Mouse (Mus musculus): ENCODE results near the gene Osbpl8. TPM values are rescaled to one million over a fixed set of nuclear protein-coding genes. Genes with fewer than 3 reads are reported as not detected.
"Not testable (repeated sequence)": the region's sequence is repeated elsewhere in the genome, so short reads cannot be mapped to it uniquely, and the experiment has no call there.

Osbpl8 gene
- polyA plus RNA-seq, 1 experiment from 2014 or later: 20.5 TPM

GRCm38 (mm10) chr10:111232237-111232636 lies 67.7 kb downstream of the Osbpl8 start:
- not testable (repeated sequence) for H3K36me3 ChIP-seq (ENCODE audit: control insufficient read depth, insufficient read depth, low read length); H3K9me3 ChIP-seq (replicated peaks; ENCODE audit: control insufficient read depth, low read length); H3K4me1 ChIP-seq (ENCODE audit: control insufficient read depth, insufficient read depth, low read length); H3K27ac ChIP-seq (ENCODE audit: low read depth, low read length); H3K9ac ChIP-seq (ENCODE audit: low read depth, low read length); H3K4me2 ChIP-seq; ATAC-seq (replicated peaks; ENCODE audit: insufficient number of reproducible peaks, low FRiP score, low TSS enrichment); H3K27me3 ChIP-seq (ENCODE audit: control insufficient read depth, insufficient read depth, low read length); H3K4me3 ChIP-seq (ENCODE audit: low read depth, low read length)
- 86% methylated on average over 7 of the region's 7 CpGs for WGBS (ENCODE audit: insufficient replicate concordance)

DNA sequence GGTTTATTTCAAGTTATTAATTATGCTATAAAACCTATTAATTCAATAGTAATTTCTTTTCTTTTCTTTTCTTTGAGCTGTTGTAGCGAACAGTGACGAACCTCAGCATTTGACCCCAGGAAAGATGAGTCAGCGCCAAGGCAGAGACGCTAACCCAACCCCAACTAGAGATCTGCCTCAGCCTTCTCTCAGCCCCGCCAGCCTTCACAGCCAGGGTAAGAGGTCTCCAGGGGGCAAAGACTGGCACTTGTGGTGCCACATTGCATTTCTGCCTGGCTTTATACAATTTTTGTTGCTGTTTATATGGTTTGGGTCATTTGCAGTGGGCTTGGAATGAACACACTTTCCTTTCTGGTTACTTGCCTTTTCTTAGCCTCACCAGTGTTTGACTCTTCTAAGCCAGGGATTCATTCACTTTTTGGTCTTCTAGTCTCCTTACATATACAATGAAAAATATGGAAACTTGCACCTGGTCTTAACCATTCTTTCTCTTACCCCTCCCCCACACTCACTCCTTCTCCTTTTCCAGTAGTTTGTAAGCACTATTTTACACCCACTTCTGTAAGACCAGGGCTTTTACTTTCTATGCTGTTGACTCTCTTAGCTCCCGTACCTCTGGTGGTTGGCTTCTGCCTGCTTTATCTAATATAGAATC lies 69.1 kb downstream of the Osbpl8 start:
- 85% methylated on average over 6 of the region's 6 CpGs for whole genome bisulfite sequencing (ENCODE audit: insufficient replicate concordance)

GRCm38 (mm10) chr10:111234450-111235288 lies 70.1 kb downstream of the Osbpl8 start:
- no peak overlapping the region for H3K4me2 ChIP-seq
- H3K9me3 ChIP-seq (replicated peaks; ENCODE audit: control insufficient read depth, low read length): no peaks in the 10 kb centered on the region
- no peaks in the 10 kb centered on the region for H3K4me1 ChIP-seq (ENCODE audit: control insufficient read depth, insufficient read depth, low read length)
- H3K27ac ChIP-seq (ENCODE audit: low read depth, low read length): no peak overlapping the region
- no peak overlapping the region for H3K9ac ChIP-seq (ENCODE audit: low read depth, low read length)
- no peak overlapping the region for H3K4me3 ChIP-seq (ENCODE audit: low read depth, low read length)
- H3K36me3 ChIP-seq (ENCODE audit: control insufficient read depth, insufficient read depth, low read length): no peaks in the 10 kb centered on the region
- WGBS (ENCODE audit: insufficient replicate concordance): 70% methylated on average over 6 of the region's 6 CpGs
- ATAC-seq (replicated peaks; ENCODE audit: insufficient number of reproducible peaks, low FRiP score, low TSS enrichment): no peak
- H3K27me3 ChIP-seq (ENCODE audit: control insufficient read depth, insufficient read depth, low read length): no peaks in the 10 kb centered on the region

More for the DNA sequence above, 69.1 kb downstream of the Osbpl8 start:
- ATAC-seq (replicated peaks; ENCODE audit: insufficient number of reproducible peaks, low FRiP score, low TSS enrichment): no peak
- H3K9me3 ChIP-seq (replicated peaks; ENCODE audit: control insufficient read depth, low read length): no peaks in the 10 kb centered on the region
- no peaks in the 10 kb centered on the region for H3K27me3 ChIP-seq (ENCODE audit: control insufficient read depth, insufficient read depth, low read length)
- H3K27ac ChIP-seq (ENCODE audit: low read depth, low read length): no peak overlapping the region
- H3K36me3 ChIP-seq (ENCODE audit: control insufficient read depth, insufficient read depth, low read length): no peaks in the 10 kb centered on the region
- H3K4me2 ChIP-seq: no peak overlapping the region
- H3K4me1 ChIP-seq (ENCODE audit: control insufficient read depth, insufficient read depth, low read length): no peaks in the 10 kb centered on the region
- no peak overlapping the region for H3K9ac ChIP-seq (ENCODE audit: low read depth, low read length)
- no peak overlapping the region for H3K4me3 ChIP-seq (ENCODE audit: low read depth, low read length)

GRCm38 (mm10) chr10:111235289-111235570 lies 70.7 kb downstream of the Osbpl8 start:
- no peaks in the 10 kb centered on the region for H3K9me3 ChIP-seq (replicated peaks; ENCODE audit: control insufficient read depth, low read length)
- 87% methylated on average over 6 of the region's 6 CpGs for WGBS (ENCODE audit: insufficient replicate concordance)
- ATAC-seq (replicated peaks; ENCODE audit: insufficient number of reproducible peaks, low FRiP score, low TSS enrichment): no peak

DNA sequence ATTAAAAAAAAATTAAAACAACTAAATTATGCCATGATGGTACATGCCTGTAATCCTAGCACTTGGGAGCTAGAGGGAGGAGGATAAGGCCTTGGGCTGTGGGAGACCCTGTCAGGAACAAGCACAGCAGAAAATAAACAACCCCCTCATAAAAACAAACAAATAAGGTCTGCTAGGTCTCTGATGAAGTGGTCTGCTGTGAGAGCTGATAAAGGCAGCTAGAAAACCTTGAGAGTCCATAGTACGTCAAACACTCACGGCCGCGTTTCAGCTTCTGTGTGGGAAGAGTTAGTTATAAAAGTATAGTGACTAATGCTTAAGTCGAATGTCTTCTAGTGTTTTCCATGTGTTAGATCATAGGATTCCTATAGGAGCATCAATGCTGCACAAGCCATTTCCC lies 72.9 kb downstream of the Osbpl8 start:
- Histone ChIP-seq H3K9ac (ENCODE audit: low read depth, low read length) (no peak overlapping the region), H3K27me3 (ENCODE audit: control insufficient read depth, insufficient read depth, low read length) (no peaks in the 10 kb centered on the region), H3K9me3 (replicated peaks; ENCODE audit: control insufficient read depth, low read length) (no peaks in the 10 kb centered on the region), H3K4me1 (ENCODE audit: control insufficient read depth, insufficient read depth, low read length) (no peaks in the 10 kb centered on the region), H3K4me3 (ENCODE audit: low read depth, low read length) (no peak overlapping the region), H3K27ac (ENCODE audit: low read depth, low read length) (no peak overlapping the region), H3K36me3 (ENCODE audit: control insufficient read depth, insufficient read depth, low read length) (no peaks in the 10 kb centered on the region), H3K4me2 (no peak overlapping the region)
- 62% methylated on average over 5 of the region's 5 CpGs for WGBS (ENCODE audit: insufficient replicate concordance)
- no peak for ATAC-seq (replicated peaks; ENCODE audit: insufficient number of reproducible peaks, low FRiP score, low TSS enrichment)

More at GRCm38 (mm10) chr10:111235289-111235570, 70.7 kb downstream of the Osbpl8 start:
- Histone ChIP-seq H3K9ac (ENCODE audit: low read depth, low read length) (no peak overlapping the region), H3K36me3 (ENCODE audit: control insufficient read depth, insufficient read depth, low read length) (no peaks in the 10 kb centered on the region), H3K4me1 (ENCODE audit: control insufficient read depth, insufficient read depth, low read length) (no peaks in the 10 kb centered on the region), H3K27ac (ENCODE audit: low read depth, low read length) (no peak overlapping the region), H3K4me2 (no peak overlapping the region), H3K4me3 (ENCODE audit: low read depth, low read length) (no peak overlapping the region), H3K27me3 (ENCODE audit: control insufficient read depth, insufficient read depth, low read length) (no peaks in the 10 kb centered on the region)

DNA sequence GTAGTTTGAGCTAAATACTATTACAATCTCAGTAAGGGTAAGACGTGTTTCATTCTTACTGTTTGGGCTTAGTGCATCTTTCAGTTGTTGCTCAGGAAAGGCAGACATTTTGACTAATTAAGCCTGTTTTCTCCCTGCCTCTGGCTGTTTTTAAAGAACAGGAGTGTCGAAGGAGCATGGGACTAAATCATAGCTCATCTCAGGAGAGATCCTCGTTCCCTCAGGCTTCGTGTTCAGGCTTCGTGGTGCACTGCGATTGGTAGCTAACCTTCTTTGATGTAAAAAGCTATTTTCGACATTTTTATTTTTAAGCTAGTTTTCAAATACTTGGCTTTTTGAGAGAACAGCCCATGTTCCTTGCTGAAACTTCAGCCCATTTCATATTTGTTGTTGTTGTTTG lies 78.1 kb downstream of the Osbpl8 start:
- no peak for ATAC-seq (replicated peaks; ENCODE audit: insufficient number of reproducible peaks, low FRiP score, low TSS enrichment)
- Histone ChIP-seq H3K9ac (ENCODE audit: low read depth, low read length) (no peak overlapping the region), H3K9me3 (replicated peaks; ENCODE audit: control insufficient read depth, low read length) (no peaks in the 10 kb centered on the region), H3K4me1 (ENCODE audit: control insufficient read depth, insufficient read depth, low read length) (no peaks in the 10 kb centered on the region), H3K4me3 (ENCODE audit: low read depth, low read length) (no peak overlapping the region), H3K27me3 (ENCODE audit: control insufficient read depth, insufficient read depth, low read length) (no peaks in the 10 kb centered on the region), H3K36me3 (ENCODE audit: control insufficient read depth, insufficient read depth, low read length) (no peaks in the 10 kb centered on the region), H3K27ac (ENCODE audit: low read depth, low read length) (no peak overlapping the region), H3K4me2 (no peak overlapping the region)
- WGBS (ENCODE audit: insufficient replicate concordance): 83% methylated on average over 7 of the region's 7 CpGs

DNA sequence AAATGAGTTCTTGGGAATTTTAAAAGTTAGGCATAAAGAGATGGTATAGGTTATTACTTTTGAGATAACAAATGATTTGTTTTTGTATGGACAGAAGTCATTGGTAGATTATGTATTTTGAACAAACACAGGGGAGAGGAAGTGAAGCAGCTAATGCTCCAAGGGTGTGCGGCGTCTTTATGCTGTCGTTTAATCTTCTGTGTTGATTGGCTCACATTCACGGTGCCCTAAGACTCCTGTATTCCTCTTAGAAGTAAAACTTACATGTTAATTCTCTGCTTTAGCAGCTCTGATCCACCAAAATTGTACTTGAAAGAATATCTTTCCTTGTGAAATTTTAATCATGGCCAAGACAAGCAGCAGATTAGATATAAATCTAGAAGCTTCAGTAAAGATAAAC lies 83.1 kb downstream of the Osbpl8 start:
- peaks cover 8% of the 10 kb centered on the region for H3K4me1 ChIP-seq (ENCODE audit: control insufficient read depth, insufficient read depth, low read length)
- WGBS (ENCODE audit: insufficient replicate concordance): 69% methylated on average over 4 of the region's 4 CpGs
- no peak overlapping the region for H3K4me3 ChIP-seq (ENCODE audit: low read depth, low read length)
- no peaks in the 10 kb centered on the region for H3K36me3 ChIP-seq (ENCODE audit: control insufficient read depth, insufficient read depth, low read length)
- no peak overlapping the region for H3K9ac ChIP-seq (ENCODE audit: low read depth, low read length)
- H3K27ac ChIP-seq (ENCODE audit: low read depth, low read length): no peak overlapping the region
- no peaks in the 10 kb centered on the region for H3K27me3 ChIP-seq (ENCODE audit: control insufficient read depth, insufficient read depth, low read length)
- ATAC-seq (replicated peaks; ENCODE audit: insufficient number of reproducible peaks, low FRiP score, low TSS enrichment): no peak
- no peaks in the 10 kb centered on the region for H3K9me3 ChIP-seq (replicated peaks; ENCODE audit: control insufficient read depth, low read length)
- H3K4me2 ChIP-seq: no peak overlapping the region

GRCm38 (mm10) chr10:111248177-111248576 lies 83.6 kb downstream of the Osbpl8 start:
- no peak for ATAC-seq (replicated peaks; ENCODE audit: insufficient number of reproducible peaks, low FRiP score, low TSS enrichment)
- no peak overlapping the region for H3K4me3 ChIP-seq (ENCODE audit: low read depth, low read length)
- no peaks in the 10 kb centered on the region for H3K27me3 ChIP-seq (ENCODE audit: control insufficient read depth, insufficient read depth, low read length)
- H3K27ac ChIP-seq (ENCODE audit: low read depth, low read length): no peak overlapping the region
- H3K4me2 ChIP-seq: no peak overlapping the region
- H3K36me3 ChIP-seq (ENCODE audit: control insufficient read depth, insufficient read depth, low read length): no peaks in the 10 kb centered on the region
- peaks cover 8% of the 10 kb centered on the region for H3K4me1 ChIP-seq (ENCODE audit: control insufficient read depth, insufficient read depth, low read length)
- WGBS (ENCODE audit: insufficient replicate concordance): 64% methylated on average over 6 of the region's 6 CpGs
- no peaks in the 10 kb centered on the region for H3K9me3 ChIP-seq (replicated peaks; ENCODE audit: control insufficient read depth, low read length)
- no peak overlapping the region for H3K9ac ChIP-seq (ENCODE audit: low read depth, low read length)

DNA sequence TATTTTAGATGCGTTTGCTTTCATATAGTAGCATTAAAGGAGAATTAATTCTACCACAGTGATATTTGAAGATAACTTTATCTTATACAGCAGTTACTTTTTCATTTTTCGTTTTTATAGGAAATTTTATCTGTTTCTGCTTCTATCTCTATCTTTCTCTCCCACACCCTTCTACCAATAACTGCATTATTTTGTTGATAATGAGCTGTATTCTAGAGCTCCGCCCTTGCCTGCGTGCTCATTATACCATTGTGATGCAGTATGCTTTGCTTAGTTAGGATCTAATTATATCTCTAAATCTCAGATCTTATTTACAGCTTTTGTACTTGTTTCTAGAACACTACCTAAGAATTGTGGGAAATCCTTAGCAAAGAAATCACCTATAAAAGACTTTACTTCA lies 85.6 kb downstream of the Osbpl8 start:
- no peak overlapping the region for H3K4me2 ChIP-seq
- ATAC-seq (replicated peaks; ENCODE audit: insufficient number of reproducible peaks, low FRiP score, low TSS enrichment): no peak
- H3K4me3 ChIP-seq (ENCODE audit: low read depth, low read length): no peak overlapping the region
- H3K9me3 ChIP-seq (replicated peaks; ENCODE audit: control insufficient read depth, low read length): no peaks in the 10 kb centered on the region
- no peak overlapping the region for H3K27ac ChIP-seq (ENCODE audit: low read depth, low read length)
- 83% methylated on average over 4 of the region's 4 CpGs for WGBS (ENCODE audit: insufficient replicate concordance)
- H3K9ac ChIP-seq (ENCODE audit: low read depth, low read length): no peak overlapping the region
- H3K27me3 ChIP-seq (ENCODE audit: control insufficient read depth, insufficient read depth, low read length): no peaks in the 10 kb centered on the region
- no peaks in the 10 kb centered on the region for H3K36me3 ChIP-seq (ENCODE audit: control insufficient read depth, insufficient read depth, low read length)
- H3K4me1 ChIP-seq (ENCODE audit: control insufficient read depth, insufficient read depth, low read length): peaks cover 8% of the 10 kb centered on the region

Measured in heart, embryonic 11.5 days (tissue).